Mouse (Mus musculus): ENCODE results near the gene Thap2.

DNA sequence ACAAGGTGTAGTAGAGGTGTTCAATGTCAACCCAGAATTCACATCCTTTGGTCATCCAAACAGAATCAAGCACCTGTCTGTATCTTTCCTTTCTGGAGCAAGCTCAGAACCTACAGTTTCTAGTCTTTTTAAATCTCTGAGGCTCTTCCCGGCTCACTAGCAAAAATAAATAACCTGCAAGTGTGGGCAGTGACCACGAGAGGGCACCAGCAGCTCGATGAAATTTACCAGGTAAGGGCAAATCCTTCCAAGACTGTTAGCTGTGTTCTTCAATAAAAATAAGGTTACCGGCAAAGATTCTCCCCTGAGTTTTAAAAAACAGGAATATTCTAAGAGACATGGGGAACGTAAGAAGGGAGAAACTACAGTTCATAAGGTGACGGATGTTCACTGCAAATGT is 60.9 kb downstream of the Thap2 start:
- TF ChIP-seq CTCF (IDR thresholded peaks at IDR 0.05; ENCODE audit: borderline replicate concordance, control insufficient read depth, extremely low read depth, insufficient read depth, low read length, poor library complexity) = no peak
- TF ChIP-seq POLR2A (IDR thresholded peaks at IDR 0.05; ENCODE audit: control insufficient read depth, extremely low read depth, insufficient read depth, low read length, poor library complexity) = no peak
